Mouse (Mus musculus): ENCODE data around the gene C530008M17Rik. TPM values are rescaled to one million over a fixed set of nuclear protein-coding genes. Genes with fewer than 3 reads are reported as not detected.

The C530008M17Rik gene
- total RNA-seq (2021): 10 to 100 TPM; 90.0 to 90.5 TPM

DNA sequence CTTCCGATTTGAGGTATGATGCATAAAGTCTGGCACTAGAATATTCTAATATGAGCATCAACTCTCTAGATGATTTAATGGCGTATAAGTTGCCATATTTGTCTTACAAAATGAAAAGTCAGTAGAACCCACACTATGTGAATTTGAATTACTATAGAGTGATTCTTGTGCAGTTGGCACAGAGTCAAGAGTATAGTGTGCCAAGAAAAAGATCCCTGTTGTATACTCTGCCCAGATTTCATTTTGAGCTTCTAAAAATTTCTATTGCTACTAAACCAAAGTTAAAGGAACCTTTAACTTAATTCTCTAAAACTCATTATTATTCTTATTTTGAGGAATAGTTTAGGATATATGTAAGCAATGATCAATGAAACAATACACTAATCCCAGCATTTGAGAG is at the start of gene C530008M17Rik:
TSS of gene C530008M17Rik (plus strand) at position 301 of the 400 bp plus-strand sequence.
- no peak for DNase-seq

DNA sequence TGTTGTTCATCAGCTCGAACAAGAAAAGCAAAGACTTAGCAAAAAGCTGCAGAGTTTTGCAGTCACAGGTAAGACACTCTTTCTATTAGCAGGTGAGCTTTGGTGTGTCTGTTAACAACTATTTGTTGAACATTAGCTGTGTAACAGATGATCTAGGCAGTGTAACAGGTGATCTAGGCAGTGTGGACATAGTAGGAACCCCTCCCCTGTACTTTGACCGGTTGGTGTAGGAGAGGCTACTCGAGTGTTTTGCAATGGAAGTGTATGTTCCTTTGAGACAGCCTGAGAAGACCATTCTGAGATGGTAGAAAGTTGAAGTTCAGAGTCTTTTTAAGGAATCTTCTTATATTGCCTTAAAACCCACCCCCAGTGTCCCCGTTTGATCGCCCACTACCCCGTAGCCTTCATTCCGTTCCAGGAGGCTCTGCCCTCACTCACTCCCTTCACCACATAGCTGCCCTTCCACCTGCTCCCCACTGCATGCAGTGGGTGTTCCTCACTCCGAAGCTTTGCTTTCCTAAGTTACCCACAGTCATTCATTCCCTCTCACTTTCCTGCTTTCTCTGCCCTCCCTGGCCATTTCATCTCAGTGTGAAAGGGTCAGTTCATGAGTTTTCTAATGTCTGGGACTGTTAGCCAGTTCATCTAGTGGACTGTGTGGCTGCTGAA is 46.5 kb upstream of the C530008M17Rik start:
- DNase-seq: no peak

DNA sequence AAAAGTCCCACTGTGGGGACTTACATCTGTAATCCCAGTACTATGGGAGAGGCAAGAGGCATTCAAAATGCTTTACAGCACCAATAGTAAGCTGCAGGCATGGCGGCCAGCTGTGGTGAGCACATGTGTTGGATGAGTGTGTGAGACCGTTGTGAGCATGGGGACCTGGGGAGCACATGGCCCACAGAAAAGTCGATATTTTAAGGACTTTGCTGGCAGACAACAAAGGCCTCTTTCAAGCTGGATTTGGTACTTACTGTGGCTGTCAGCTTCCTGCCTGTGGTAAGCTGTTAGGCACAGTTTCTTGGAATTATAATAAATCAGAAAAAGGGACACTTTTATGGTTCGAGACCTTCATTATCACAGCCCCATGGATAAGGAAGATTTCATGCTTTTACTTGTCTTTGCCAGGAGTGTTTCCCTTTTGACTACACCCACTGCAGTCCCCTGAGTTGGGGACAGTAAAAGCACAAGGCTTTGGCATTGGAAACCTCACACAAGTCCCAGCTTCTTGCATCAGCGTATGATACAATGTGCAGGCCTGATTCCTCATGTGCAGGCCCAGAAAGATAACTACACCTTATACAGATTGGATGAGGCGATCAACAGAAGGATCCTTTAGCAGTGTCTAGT is 43.3 kb upstream of the C530008M17Rik start:
- no peak for DNase-seq

DNA sequence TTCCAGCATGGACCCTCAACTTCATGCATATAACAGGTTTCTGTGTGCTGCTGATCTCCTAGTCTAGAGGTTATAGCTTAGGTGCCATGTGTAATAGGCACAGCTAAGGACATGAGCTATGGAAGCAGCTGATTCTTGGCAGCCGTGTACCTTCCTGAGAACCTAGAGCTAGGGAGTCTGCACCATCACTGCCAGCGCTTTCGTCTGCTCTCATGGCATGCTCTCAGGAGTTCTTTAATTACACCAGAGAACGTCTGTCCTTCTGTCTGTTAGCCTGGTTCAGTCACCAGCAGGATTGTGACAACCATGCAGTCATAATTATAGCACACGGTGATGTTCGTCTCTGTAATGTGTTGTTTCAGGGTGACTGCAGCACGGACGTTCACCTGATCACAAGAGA is 41.0 kb upstream of the C530008M17Rik start:
- DNase-seq: no peak

DNA sequence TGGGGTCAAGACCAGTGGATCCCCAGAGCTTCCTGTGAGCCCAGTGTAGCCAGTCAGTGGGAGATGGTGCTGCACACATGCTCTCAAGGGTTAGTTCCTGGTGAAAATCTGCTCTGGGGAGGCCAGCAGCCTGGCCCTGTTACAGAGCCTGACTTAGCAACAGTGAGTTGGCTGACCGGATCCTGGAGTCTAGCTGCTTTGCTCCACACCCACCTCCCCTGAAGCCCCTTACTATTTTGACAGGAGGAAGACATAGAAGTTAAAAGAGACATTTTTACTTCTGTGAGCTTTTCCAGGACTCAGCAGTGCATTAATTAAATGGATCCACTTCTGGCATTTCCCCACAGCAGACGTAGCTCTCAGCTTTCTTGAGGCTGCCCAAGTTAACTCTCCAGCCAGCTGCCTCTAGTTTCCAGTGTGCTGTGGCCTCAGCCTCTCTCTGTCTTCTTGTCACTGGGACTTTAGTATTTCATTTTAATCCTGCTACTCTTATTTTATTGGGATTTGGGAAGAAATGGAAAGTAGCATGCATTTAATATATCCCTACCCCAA is 40.0 kb upstream of the C530008M17Rik start:
- DNase-seq: no peak

DNA sequence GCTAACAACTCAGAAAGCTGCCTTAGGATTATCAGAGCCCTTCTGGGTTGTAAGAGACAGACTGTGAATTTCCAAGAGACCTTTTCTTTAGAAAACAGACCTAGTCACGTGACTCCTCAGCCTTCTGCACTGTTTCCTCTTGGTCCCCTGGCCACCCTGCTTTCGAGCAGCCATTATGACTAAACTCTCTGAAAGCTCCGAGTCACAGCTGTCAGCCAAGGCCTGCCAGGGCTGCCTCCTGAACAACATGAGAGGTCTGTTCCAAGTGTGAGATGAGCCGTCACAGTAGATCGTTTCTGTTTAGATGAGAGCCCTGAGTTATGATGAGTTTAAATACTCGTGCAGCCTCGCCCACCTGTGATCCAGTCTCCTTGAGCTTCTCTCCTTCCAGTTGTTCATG is 37.6 kb upstream of the C530008M17Rik start:
- DNase-seq: peak in 1 of 2 experiments; percentile 24

DNA sequence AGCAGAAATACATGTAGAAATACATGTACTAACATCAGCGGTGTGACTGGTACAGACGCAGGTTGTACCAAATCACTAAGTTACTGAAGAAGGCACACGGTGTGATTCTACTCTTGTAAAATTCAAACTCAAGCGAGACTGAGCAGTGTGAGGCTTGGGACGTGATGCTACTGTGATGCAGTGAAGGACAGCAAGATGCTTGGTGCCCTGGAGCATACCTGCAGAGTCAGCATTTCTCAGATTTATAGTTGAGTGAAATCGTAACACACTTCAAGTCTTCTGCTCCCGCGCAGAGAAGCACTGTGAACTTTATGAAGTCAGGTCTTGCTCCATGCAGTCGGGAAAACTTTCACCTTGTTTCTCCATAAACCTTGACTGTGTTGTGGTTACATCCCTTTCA is 32.6 kb upstream of the C530008M17Rik start:
- no peak for DNase-seq

DNA sequence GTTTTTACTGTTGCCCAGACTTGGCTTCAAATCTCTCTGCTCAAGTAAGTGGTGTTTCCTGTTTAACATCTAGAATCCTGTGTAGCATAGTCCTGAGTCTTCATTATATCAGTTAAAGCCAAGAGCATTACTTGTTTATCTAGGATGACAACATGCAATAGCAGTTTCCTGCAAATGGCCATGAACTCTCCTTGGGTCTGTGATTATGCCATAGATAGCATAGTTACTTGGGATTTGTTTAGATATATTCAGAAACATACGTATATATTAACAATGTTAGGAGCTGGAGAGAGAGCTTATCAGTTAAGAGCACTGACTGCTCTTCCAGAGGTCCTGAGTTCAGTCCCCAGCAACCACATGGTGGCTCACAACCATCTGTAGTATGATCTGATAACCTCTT is 28.5 kb upstream of the C530008M17Rik start:
- no peak for DNase-seq

DNA sequence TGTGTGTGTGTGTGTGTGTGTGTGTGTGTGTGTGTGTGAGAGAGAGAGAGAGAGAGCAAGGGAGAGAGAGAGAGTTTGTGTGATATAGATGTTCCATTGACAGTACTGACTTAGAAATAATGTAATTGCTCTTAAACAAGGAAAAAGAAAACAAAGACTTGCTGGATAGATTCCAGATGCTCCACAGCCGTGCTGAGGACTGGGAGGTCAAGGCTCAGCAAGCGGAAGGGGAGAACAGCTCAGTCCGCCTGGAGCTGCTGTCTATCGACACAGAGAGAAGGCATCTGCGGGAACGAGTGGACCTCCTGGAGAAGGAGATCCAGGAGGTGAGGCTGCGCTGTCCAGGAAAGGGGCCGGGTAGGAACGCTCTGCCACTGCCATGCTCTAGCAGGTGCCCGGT is 22.3 kb upstream of the C530008M17Rik start:
- no peak for DNase-seq

DNA sequence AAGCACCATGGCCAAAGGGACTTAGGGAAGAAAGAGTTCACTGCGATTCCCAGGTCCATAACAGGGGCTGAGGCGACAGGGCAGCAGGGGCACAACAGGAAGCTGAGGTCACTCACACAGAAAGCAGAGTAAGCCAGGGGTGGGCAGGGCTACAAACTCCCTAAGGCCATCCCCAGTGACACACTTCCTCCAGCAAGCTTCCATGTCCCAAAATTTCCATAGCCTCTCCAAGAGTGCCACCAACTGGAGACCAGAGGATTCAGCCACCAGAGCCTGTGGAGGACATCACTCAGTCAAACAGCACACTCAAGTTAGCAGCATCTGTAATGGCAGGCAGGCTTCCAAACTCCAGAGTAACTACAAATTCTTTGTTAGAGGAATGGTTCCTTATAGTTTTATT is 20.7 kb upstream of the C530008M17Rik start:
- no peak for DNase-seq

DNA sequence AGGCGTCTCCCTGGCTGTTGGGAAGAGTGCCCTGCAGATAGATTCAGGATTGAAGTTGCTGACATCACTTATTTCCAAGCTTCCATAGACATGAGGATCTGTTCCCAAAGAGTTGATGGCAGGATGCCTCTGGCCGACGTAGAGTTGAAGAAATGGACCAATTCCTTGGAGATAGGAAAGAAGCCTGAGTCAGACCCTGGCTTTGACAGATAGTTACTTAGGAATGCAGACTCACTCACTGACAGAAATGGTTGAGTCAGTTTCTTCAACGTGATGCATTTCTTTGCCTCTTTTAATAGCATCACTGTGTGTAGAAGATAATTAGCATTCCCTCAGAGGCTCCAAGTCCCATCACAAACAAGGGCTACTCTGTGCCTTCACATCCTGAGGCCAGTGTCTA is 14.2 kb upstream of the C530008M17Rik start:
- DNase-seq: no peak

DNA sequence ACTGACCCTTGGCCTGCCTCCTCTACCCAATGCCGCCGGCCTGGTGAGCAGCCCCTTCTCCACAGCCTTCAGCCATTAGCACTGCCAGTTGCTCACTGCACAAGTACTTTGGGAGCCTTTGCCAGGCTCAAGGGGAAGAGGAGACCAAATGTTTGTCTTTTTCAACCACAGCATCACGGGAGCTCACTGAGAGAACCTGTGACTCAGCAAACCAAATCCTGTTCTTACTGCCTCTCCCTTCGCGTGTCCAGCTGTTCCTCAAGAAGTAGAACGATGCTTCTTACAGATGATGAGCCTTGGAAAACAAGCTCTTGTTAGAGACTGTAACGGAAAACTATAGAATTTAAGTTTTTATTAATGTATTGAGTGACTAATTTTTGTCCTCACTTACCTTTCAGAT is 12.1 kb upstream of the C530008M17Rik start:
- DNase-seq: no peak

DNA sequence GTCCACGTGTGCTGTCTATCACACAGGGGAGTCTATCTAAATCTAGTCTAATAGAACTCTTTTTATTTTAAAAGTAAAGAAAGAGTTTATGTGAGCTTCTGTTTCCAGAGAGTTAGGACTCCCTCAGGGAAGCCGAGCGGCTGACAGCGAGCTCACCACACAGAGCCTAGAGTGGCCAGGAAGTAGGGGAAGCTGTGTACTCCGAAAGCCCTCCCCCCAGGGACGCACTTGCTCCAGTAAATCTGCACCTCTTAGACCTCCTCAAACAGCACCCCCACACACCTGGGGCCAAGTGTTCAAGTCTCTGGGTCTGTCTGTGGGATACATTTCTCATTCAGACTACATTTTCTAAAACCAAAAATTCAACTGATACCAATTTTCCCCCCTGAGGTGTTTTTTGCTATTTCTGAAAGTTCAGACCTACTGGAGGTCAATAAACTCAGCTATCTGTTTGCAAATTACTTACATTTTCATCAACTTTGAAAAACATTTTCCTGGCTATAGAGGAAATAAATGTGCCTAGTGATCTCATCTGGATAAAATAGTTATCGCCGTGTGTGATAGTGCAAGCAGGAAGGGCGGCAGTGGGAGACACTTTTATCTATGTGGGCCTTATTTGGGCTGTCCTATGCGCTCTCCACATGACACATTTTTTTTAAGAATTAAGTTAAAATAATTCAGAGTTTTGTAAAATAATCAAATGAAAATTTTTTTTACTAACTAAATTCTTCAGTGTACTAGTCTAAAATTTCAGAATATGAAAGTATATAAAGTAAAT is 11.0 kb upstream of the C530008M17Rik start:
- DNase-seq: no peak

DNA sequence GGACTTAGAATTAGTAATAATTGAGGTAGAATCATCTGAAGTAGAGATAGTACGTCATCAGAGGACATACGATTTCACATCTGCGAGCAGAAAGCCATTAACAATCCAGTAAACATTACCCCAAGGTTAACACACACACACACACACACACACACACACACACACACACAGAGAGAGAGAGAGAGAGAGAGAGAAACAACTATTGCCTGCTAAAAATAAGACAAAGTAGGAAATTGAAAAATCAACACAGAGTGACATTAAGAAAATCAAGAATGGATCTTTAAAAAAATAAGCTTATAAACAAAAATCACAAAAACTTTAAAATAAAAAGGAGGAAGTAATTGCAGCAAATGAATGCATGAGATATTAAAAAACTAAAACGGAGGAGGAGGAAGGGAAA is 6.4 kb upstream of the C530008M17Rik start:
- DNase-seq: no peak

DNA sequence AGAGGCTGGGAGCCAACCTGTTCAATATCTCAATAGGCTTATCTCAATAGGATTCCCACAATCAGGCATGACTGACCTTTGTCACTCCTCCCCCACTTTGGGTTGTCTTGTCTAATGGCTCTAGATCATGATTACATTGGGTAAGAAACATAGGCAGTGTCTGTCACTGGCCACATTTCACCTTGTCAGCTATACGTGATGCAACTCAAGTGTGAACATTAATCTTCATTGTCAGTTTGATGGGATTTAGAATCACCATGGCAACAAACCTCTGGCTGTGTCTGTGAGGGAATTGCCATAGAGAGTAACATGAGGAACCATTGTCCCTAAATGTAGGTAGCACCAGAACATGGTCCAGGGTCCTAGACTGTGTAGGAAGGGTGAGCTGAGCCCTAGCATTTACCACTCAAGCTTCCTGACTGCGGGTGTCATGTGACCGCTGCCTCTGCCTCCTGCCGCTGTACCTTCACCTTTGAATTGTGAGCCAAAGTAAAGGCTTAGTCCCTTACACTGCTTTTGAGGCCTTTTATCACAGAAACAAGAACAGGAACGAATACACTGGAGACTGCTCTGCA is 5.1 kb upstream of the C530008M17Rik start:
- no peak for DNase-seq

DNA sequence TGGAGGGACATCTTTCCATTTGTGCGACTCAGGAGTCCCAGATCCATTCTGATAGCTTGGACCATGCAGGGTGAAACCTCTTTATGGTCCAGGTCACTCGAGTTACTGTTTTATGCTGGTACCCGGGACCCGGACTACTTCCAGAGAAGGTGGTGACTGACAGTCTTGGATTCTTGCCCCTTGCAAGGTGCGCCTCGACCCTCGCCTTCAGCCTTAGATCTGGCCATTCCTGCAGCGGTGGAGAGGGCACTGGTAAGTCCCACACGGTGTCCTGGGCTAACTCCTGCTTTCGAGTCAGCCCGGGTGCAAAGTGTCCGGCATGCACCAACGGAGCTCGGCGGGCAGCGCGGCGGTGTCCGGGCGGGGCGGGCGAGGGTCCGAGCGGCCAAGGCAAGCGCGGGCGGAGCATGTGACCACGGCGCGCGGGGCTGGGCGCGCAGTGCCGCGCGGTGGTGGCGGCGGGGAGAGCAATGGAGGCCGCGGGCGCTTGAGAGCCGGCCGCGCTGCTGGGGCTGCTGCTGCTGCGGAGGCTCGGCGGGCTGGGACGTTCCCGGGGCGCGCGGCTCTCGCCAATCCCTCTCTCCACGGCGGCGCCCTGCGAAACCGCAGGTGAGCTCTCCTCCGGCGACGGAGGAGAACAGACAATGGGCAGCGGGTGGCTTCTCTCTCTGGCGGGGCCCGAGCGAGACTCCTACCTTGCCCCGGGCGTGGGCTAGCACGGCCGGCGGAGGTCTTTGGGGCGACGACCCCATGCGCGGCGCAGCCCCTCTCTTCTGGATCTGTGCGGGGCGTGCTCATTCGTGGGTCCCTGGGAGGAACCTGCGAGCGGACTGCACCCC is 1.2 kb downstream of the C530008M17Rik start:
- peak; percentile 67 to 71 for DNase-seq

DNA sequence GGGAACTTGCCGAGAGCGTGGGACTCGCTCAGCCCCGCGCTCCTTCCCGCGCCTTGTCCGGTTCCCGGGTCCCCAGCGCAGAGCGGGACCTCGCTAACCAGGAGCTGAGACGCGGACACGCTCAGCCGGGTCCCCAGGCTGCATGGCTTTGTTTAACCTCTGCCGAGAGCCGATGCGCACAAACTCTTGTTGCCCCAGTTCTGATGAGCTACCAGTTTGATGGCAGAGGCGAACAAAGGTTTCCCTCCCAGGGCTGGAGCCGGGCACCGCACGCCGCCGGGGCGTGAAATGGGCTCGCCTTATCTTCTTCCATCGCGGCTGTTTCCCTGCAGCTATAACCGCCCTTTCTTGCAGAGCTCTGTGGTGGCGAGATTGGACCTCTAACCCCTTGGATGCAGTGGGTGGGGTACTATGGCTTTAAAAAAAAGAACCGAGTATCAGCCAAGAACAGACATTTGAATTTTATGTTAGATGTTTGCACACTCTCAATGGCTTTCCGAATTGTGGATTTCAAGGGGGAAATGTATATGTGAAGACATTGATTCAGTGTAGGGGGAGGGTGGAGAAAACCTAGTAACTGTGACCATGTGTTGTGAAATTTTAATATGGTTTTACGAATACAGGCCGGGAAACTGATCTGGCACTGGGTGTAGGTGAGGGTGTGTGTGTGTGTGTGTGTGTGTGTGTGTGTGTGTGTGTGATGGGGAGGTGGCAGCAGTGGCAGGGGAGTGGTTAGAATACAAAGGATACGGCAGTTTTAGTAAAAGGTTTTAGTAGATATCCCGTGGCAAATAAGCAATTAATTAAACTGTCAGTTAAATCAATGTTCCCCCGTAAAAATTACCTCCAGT is 2.0 kb downstream of the C530008M17Rik start:
- peak in 1 of 2 experiments; percentile 30 for DNase-seq

DNA sequence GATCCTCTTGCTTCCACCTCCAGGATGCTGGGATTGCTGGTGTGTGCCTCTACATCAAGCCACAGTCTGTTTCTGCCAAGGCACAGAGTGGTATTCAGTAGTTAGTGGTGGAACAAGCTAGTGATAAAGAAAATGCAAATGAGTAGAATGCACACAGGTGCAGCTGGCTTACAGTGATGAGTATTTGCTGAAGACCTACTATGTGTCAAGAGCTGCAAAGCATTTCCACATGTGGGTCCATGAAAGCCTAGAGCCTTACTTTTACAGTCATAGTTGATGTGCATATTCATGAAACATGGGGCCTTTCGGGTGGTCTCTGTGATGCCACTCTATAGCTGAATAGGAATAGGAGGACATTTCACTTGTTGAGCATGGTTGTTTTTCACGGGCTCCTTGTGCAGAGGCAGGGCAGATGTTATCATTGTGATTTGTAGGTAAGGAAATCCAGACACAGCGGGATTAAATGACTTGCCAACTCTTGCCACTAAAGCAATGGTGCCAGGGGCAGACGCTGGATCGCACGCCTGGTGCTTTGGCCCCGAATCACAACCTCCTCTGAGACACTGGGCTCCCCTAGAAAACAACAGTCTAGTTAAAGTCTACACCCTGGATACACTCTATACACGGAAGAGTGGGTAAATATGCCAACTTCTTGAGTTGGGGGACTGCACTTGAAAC is 3.8 kb downstream of the C530008M17Rik start:
- no peak for DNase-seq

DNA sequence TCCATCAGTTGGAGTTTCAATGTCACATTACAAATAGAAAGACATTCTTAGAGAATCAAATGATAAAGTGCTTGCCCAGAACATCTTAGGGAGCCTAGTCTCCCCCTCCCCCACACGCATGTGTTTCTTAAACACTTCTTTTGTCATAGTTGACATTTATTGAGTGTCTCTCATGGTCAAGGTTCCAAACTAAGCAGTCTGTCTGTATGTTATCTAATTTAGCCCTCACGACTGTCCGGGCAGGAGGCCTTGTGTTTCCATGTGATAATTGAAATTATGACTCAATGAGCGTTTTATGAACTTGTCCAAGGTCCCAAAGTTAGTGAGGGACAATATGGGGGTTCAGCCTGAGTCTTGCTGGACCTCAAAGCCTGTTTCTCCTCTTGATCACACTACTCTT is 5.0 kb downstream of the C530008M17Rik start:
- DNase-seq: no peak

DNA sequence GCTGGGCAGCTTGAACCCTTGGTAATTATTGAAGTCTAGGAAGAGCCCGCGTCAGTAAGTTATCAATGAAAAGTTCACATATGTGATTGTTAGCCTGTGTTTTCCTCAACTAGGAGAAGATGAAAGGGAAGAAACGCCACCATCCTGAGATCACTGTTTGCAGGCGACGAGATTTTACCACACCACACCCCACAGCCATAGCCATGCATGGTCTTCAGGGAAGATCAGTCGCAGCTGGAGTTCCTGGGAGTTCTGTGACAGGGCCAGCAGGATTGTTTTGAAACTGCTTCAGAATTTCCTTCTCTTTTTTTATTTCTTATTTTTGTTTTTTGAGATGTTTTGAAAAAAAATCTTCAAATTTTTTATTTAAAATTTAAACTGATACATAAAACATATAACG is 8.6 kb downstream of the C530008M17Rik start:
- no peak for DNase-seq

Data from layer of hippocampus, postnatal 36 days (tissue).